16 mouse cellular contexts compared by ENCODE assay signal in the genomic region with DNA sequence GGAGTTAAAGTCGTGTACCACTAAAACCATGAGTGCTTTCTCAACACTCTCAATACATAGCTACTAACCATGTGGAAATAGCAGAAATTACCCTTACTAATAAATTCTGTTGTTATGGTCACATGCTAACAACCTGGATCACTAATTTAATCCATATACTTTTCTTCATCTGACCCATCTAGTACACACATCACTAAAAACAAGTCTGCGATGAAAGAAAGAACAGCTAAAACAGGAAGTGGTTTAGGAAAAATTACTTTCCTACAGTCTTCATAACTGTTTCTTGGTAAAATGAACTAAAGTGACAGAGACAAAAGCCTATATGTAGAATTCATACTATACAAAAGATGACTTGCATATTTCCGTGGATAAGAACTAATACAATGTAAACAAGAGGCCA. TPM values are rescaled to one million over a fixed set of nuclear protein-coding genes. Genes with fewer than 3 reads are reported as not detected.
"Had no signal": no experiment of that assay in that cellular context is flagged by ENCODE, and none has a peak within 500 bp of the region (broad histone marks: within the 10 kb centered on the region; RNA-seq: fewer than 3 reads in every experiment).

No protein-coding gene starts in this region.

- H3K4me1 ChIP-seq: limb, embryonic 13.5 days; neural tube, embryonic 12.5 days had no signal

- H3K4me3 ChIP-seq: limb, embryonic 13.5 days; myocyte; neural tube, embryonic 12.5 days had no signal

- H3K9ac ChIP-seq: limb, embryonic 13.5 days; liver, embryonic 14.5 days; neural tube, embryonic 12.5 days had no signal

- H3K27ac ChIP-seq: limb, embryonic 13.5 days; liver, embryonic 14.5 days; neural tube, embryonic 12.5 days had no signal

- H3K27me3 ChIP-seq: limb, embryonic 13.5 days; neural tube, embryonic 12.5 days had no signal

- H3K4me2 ChIP-seq: limb, embryonic 13.5 days; neural tube, embryonic 12.5 days had no signal

- DNase-seq: kidney, adult 8-10 months; kidney, postnatal 25 days; layer of hippocampus, postnatal 36 days; left cerebral cortex, postnatal 4 days; lung, adult 18-20 months; midbrain, embryonic 14.5 days; retina, postnatal 1 day; right cerebral cortex, postnatal 4 days; spleen, adult 18-20 months; thymus, adult 18-20 months; thymus, postnatal 36 days had no signal

- H3K9me3 ChIP-seq: limb, embryonic 13.5 days; neural tube, embryonic 12.5 days had no signal

RNA-seq across cellular contexts. Expression of gene B3galt2, which starts 13.2 kb away (rescaled TPM):
- polyA plus RNA-seq: liver, adult 2 months had no signal
